Comparison of ENCODE assay signal across 10 mouse cellular contexts in the genomic region with DNA sequence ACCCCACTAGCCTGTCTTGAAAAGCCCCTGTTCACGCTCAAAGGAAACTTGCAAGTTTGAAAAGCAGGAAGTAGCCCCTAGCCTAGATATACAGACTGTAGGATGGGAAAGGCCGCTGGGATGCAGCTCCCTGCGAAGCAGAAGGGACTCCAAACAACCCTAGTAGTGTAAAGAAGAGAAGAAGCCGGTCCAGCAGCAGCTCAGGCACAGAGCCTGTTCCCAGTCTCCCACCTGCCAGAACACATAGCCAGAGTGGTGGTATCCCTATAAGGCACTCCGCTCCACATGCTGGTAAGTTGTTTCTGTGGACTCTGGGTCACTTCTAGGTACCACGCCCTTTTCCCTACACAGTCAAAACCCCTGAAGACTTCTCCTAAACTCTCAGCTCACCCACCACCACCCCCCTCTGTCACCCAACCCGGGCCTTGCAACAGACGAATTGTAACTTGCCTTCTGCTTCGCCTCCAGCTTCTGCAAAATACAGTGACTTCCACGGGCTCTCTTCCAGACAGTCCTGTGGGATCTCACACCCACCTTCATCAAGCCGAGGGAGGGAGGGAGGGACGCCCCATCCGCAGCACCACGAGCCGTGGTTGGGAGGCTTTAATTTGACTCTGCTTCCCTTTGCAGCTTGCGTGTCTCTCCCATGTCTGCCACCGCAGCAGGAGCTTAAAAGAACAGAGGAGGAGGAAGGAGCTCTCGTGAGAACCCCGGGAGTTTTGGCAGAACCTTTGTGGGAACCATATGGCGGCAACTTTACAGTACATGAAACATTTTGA.
DNase-seq lines count a peak whose midpoint lies in the region; ATAC-seq lines count a peak whose summit lies in the region.
"Had no signal": no experiment of that assay in that cellular context is flagged by ENCODE, and none has a peak within 500 bp of the region (broad histone marks: within the 10 kb centered on the region; RNA-seq: fewer than 3 reads in every experiment).

No protein-coding gene starts in this region.

- H3K9ac ChIP-seq in embryonic facial prominence, embryonic 14.5 days (ENCODE audit: low read depth, low read length) = no peak overlapping the region
- no peak overlapping the region for H3K9ac ChIP-seq in kidney, embryonic 15.5 days
- H3K9ac ChIP-seq: neural tube, embryonic 12.5 days had no signal

- H3K4me2 ChIP-seq in embryonic facial prominence, embryonic 14.5 days (ENCODE audit: low read depth, low read length) = no peak overlapping the region; the same call in 1 of the 2 replicates
- H3K4me2 ChIP-seq in kidney, embryonic 15.5 days = no peak overlapping the region
- H3K4me2 ChIP-seq: neural tube, embryonic 12.5 days had no signal

- no peak overlapping the region for H3K4me3 ChIP-seq in embryonic facial prominence, embryonic 14.5 days (ENCODE audit: low read depth, low read length)
- H3K4me3 ChIP-seq in kidney, embryonic 15.5 days (replicated peaks) = no peak overlapping the region
- H3K4me3 ChIP-seq: neural tube, embryonic 12.5 days had no signal

- H3K4me1 ChIP-seq in embryonic facial prominence, embryonic 14.5 days (ENCODE audit: control insufficient read depth, insufficient read depth, low read length) = no peaks in the 10 kb centered on the region
- no peaks in the 10 kb centered on the region for H3K4me1 ChIP-seq in kidney, embryonic 15.5 days

- H3K36me3 ChIP-seq in embryonic facial prominence, embryonic 14.5 days (ENCODE audit: control insufficient read depth, insufficient read depth, low read length) = no peaks in the 10 kb centered on the region
- H3K36me3 ChIP-seq in kidney, embryonic 15.5 days = no peaks in the 10 kb centered on the region
- H3K36me3 ChIP-seq: neural tube, embryonic 12.5 days had no signal

- no peak overlapping the region for H3K27ac ChIP-seq in embryonic facial prominence, embryonic 14.5 days (replicated peaks; ENCODE audit: low read depth, low read length)
- H3K27ac ChIP-seq in kidney, embryonic 15.5 days = no peak overlapping the region
- H3K27ac ChIP-seq: neural tube, embryonic 12.5 days had no signal

- H3K27me3 ChIP-seq in embryonic facial prominence, embryonic 14.5 days (replicated peaks; ENCODE audit: control insufficient read depth, insufficient read depth, low read length) = no peaks in the 10 kb centered on the region
- H3K27me3 ChIP-seq in kidney, embryonic 15.5 days = no peaks in the 10 kb centered on the region
- H3K27me3 ChIP-seq: neural tube, embryonic 12.5 days had no signal

- ATAC-seq in embryonic facial prominence, embryonic 14.5 days (ENCODE audit: low read depth) = no peak
- no peak for ATAC-seq in kidney, embryonic 15.5 days (replicated peaks; ENCODE audit: low FRiP score)

- DNase-seq in layer of hippocampus, adult 11-12 months (ENCODE audit: low spot score) = peak; percentile 59
- no peak for DNase-seq in layer of hippocampus, adult 9-10 months (ENCODE audit: low spot score)
- DNase-seq in embryonic facial prominence, embryonic 14.5 days (ENCODE audit: low spot score) = peak; percentile 4
- peak; percentile 38 to 41 for DNase-seq in layer of hippocampus, postnatal 10 days (ENCODE audit: low spot score in 2 of 2)
- peak; percentile 73 to 84 for DNase-seq in right cerebral cortex, postnatal 36 days (ENCODE audit: low spot score in 2 of 2)
- no peak for DNase-seq in kidney, adult 18-20 months
- DNase-seq in ovary, postnatal 10 days (ENCODE audit: low spot score) = no peak
- DNase-seq: kidney, postnatal 25 days had no signal

- 53% methylated on average over 20 of the region's 20 CpGs for WGBS in embryonic facial prominence, embryonic 14.5 days
- WGBS in kidney, embryonic 15.5 days = 57% methylated on average over 20 of the region's 20 CpGs

- no peaks in the 10 kb centered on the region for H3K9me3 ChIP-seq in embryonic facial prominence, embryonic 14.5 days (ENCODE audit: control insufficient read depth, low read length)
- no peaks in the 10 kb centered on the region for H3K9me3 ChIP-seq in kidney, embryonic 15.5 days (replicated peaks)
- H3K9me3 ChIP-seq: neural tube, embryonic 12.5 days had no signal

Comparison
In these comparisons a context has a peak if more than half of its experiments do, and no peak if none do; other contexts are left out.
1. DNase-seq: peak in layer of hippocampus, adult 11-12 months (single experiment), embryonic facial prominence, embryonic 14.5 days (single experiment), layer of hippocampus, postnatal 10 days (2 of 2) and right cerebral cortex, postnatal 36 days (2 of 2); none in layer of hippocampus, adult 9-10 months (single experiment), kidney, adult 18-20 months (single experiment) and ovary, postnatal 10 days (single experiment).